Mouse (Mus musculus) ovary, postnatal 10 days (tissue): ENCODE data around the gene Atg101.
"Not testable (repeated sequence)": the region's sequence is repeated elsewhere in the genome, so short reads cannot be mapped to it uniquely, and the experiment has no call there.

Experiments
- DNase-seq: peaks from one replicate; pipeline ENCODE4 v3.0.0; 2022; ENCODE audit warnings: low spot score

Gene Atg101

GRCm38 (mm10) chr15:101316913-101317813 lies 33.1 kb downstream of the Atg101 start:
- DNase-seq: no peak

- no peak for DNase-seq
Measured at GRCm38 (mm10) chr15:101317814-101318500, 33.9 kb downstream of the Atg101 start.

- no peak for DNase-seq
Measured at GRCm38 (mm10) chr15:101318889-101319765, 35.1 kb downstream of the Atg101 start.

- DNase-seq: no peak
Measured at GRCm38 (mm10) chr15:101320010-101320617, 36.0 kb downstream of the Atg101 start.

- DNase-seq: no peak
Measured at GRCm38 (mm10) chr15:101320618-101321041, 36.6 kb downstream of the Atg101 start.

- no peak for DNase-seq
Measured at GRCm38 (mm10) chr15:101321126-101321525, 37.1 kb downstream of the Atg101 start.

- DNase-seq: no peak
Measured at GRCm38 (mm10) chr15:101322106-101322505, 38.0 kb downstream of the Atg101 start.

GRCm38 (mm10) chr15:101322640-101323039 lies 38.6 kb downstream of the Atg101 start:
- no peak for DNase-seq

- DNase-seq: no peak
Measured at GRCm38 (mm10) chr15:101323511-101323910, 39.4 kb downstream of the Atg101 start.

- DNase-seq: not testable (repeated sequence)
Measured at GRCm38 (mm10) chr15:101324409-101324808, 40.3 kb downstream of the Atg101 start.

- DNase-seq: no peak
Measured at GRCm38 (mm10) chr15:101325991-101326534, 42.0 kb downstream of the Atg101 start.

GRCm38 (mm10) chr15:101327282-101327681 lies 43.2 kb downstream of the Atg101 start:
- DNase-seq: peak; percentile 80

GRCm38 (mm10) chr15:101328876-101329563 lies 44.9 kb downstream of the Atg101 start:
- DNase-seq: no peak

- DNase-seq: no peak
Measured at GRCm38 (mm10) chr15:101329564-101329892, 45.5 kb downstream of the Atg101 start.

- no peak for DNase-seq
Measured at GRCm38 (mm10) chr15:101331090-101331489, 47.0 kb downstream of the Atg101 start.

GRCm38 (mm10) chr15:101332370-101332769 lies 48.3 kb downstream of the Atg101 start:
- no peak for DNase-seq

GRCm38 (mm10) chr15:101333165-101333564 lies 49.1 kb downstream of the Atg101 start:
- no peak for DNase-seq

- no peak for DNase-seq
Measured at GRCm38 (mm10) chr15:101333648-101334047, 49.6 kb downstream of the Atg101 start.

- DNase-seq: no peak
Measured at GRCm38 (mm10) chr15:101336474-101337174, 52.6 kb downstream of the Atg101 start.

- no peak for DNase-seq
Measured at GRCm38 (mm10) chr15:101338359-101338758, 54.3 kb downstream of the Atg101 start.
